Mouse (Mus musculus) bone marrow, adult 2 months (tissue): ENCODE measurements around the gene App. TPM values are rescaled to one million over a fixed set of nuclear protein-coding genes. Genes with fewer than 3 reads are reported as not detected.

Source experiments
- H3K27ac ChIP-seq: fragments of 200-500 bp; 2 replicates; pipeline ENCODE4 v1.5.1; 2012; ENCODE audit warnings: low read depth, mild to moderate bottlenecking, control low read depth, inconsistent platforms, low read length; ENCODE audit not compliant: control insufficient read depth, poor library complexity, insufficient read depth
- H3K4me1 ChIP-seq: fragments of 200-500 bp; 2 replicates; pipeline ENCODE4 v1.6.1; 2011; ENCODE audit warnings: low read length; ENCODE audit not compliant: control insufficient read depth, insufficient read depth
- H3K4me3 ChIP-seq: fragments of 200-500 bp; replicated peaks from 2 replicates; pipeline ENCODE3; 2011; ENCODE audit warnings: mild to moderate bottlenecking, low read depth, low read length, control low read depth; ENCODE audit not compliant: control insufficient read depth
- CTCF ChIP-seq: fragments of 200-500 bp; IDR thresholded peaks from 2 replicates; pipeline ENCODE4 v1.5.1; 2011; ENCODE audit warnings: low read length, control low read depth; ENCODE audit not compliant: control insufficient read depth, insufficient read depth
- POLR2A ChIP-seq: fragments of 200-500 bp; IDR thresholded peaks from 2 replicates; pipeline ENCODE4 v1.6.1; 2011; ENCODE audit warnings: low read depth, mild to moderate bottlenecking, control low read depth, low read length, borderline replicate concordance; ENCODE audit not compliant: control insufficient read depth
- WGBS: fragments of 180-500 bp; shearing (Covaris S2); methylation state at CpG from one replicate; pipeline ENCODE4 v1.1.7; 2018; 5-methylcytosine and 5-hydroxymethylcytosine counted together
- polyA plus RNA-seq: library from polyadenylated mRNA; stranded (reverse); fragments of >200 nt; gene quantifications from 2 replicates; pipeline ENCODE4 v1.2.4, GENCODE M21; 2011; ENCODE audit warnings: low replicate concordance; ENCODE audit not compliant: missing spikeins, insufficient read depth, insufficient read length

The App gene
- polyA plus RNA-seq, 1 experiment, result 31.4 TPM

DNA sequence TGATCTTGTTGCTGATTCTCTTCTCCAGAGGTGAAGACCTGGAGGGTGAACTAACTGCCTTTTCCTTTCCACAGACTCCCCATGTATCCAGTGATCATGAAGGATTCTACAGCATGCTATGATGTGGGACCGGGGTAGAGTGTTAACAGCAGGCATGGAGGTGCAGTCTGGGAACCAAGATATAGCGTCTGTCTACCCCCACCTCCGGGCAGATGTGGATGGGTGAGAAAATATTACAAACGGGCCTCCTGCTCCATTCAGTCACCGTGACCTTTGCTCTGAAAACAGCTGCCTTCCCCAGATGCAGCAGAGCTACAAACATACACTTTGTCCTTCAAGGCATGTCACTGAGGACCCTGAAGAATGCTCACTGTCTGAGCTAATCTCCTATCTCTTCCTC, 195.0 kb downstream of the App start:
- no peak for TF ChIP-seq POLR2A
- no peak for TF ChIP-seq CTCF
- Histone ChIP-seq H3K4me1 (no peaks in the 10 kb centered on the region), H3K27ac (no peak overlapping the region), H3K4me3 (no peak overlapping the region)
- 78% methylated on average over 5 of the region's 5 CpGs for WGBS

DNA sequence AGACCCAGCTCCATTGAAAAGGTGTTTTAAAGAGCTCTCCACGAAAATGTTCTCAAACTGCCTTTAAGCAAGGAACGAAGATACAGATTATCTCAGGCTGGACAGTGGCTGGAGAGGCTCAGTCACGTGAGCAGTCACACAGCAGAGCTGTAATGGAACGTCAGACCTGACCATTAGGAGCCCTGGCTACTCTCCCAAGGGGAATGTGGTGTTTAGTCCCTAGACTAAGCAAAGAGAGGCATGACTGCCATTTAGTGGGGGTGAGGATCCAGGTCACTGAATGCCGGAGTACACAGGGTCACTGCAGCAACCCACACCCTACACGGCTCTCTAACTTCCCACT, 199.4 kb downstream of the App start:
- Histone ChIP-seq H3K27ac (no peak overlapping the region), H3K4me1 (no peaks in the 10 kb centered on the region), H3K4me3 (no peak overlapping the region)
- TF ChIP-seq CTCF (no peak), POLR2A (no peak)
- WGBS, result 81% methylated on average over 6 of the region's 6 CpGs

DNA sequence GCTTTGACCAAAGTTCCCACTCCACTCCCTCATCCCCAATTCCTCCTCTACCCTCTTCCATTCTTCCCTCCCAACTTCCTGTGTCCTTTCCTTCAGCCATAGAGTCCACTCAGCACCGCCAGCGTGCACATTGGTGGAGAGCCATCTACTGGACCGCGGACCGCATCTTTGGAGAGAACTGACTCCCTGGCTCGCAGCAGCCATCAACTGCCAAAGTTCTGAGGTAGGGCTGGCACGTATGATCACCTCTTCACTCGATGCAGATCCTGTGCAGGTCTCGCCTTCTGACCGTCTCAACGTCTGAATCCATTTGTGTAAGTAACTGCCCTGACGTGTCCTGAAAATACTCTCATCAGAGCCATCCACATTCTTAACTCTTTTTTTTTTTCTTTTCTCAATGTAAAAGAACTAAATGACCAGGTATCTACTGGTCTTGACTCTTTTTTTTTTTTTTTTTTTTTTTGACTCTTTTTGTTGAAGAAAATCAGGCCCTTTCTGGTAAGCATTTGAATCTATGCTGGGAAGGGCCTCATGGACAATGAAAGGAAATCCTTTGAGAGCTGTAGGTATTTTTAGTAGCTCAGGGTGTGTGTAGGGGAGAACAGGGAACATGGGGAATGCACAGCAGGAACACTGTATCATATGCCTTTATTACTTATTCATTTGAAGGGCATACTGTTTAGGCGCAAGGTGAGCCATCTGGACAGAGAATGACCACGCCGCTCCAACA, 200.0 kb downstream of the App start:
- 89% methylated on average over 15 of the region's 15 CpGs for WGBS
- no peak overlapping the region for H3K27ac ChIP-seq
- no peak overlapping the region for H3K4me3 ChIP-seq
- no peaks in the 10 kb centered on the region for H3K4me1 ChIP-seq
- TF ChIP-seq CTCF, result no peak
- no peak for TF ChIP-seq POLR2A

DNA sequence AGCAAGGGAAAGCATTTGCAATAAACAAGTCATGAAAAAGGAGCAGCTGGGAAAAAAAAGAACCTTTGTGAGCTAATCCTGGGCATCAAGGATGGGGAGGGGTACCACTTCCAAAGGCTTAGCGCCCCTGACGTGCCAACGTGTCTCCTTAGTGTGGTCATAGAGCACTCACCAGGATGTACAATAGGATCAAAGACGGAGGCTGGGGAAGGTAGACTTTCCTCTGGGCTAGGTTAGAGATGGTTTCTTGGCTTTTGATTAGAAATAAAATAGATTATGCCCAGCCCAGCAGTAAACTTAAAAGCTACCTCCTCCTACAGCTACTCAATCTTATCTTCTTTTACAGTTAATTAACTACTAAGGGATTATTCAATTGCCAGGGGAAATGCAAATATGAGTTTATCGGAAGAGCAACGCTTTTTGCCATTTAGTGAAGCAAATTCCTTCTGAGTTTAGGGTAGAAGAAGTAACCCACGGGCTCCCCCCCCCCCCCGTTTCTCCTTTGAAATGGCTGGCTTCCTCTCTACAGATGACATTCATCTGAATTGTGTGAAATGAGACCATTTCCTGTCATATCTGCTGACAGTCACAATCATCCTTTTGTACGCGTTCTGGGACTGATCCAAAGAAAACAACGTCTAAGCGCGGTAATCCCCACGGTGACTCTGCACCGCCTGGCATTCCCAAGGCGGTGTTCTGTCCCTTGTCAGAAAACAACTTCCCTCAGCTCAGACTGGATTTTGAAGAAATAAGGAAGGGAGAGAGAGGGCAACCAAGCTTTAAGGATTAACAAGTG, 201.8 kb downstream of the App start:
- 69% methylated on average over 16 of the region's 16 CpGs for WGBS
- no peak overlapping the region for H3K4me3 ChIP-seq
- TF ChIP-seq CTCF (no peak), POLR2A (no peak)

DNA sequence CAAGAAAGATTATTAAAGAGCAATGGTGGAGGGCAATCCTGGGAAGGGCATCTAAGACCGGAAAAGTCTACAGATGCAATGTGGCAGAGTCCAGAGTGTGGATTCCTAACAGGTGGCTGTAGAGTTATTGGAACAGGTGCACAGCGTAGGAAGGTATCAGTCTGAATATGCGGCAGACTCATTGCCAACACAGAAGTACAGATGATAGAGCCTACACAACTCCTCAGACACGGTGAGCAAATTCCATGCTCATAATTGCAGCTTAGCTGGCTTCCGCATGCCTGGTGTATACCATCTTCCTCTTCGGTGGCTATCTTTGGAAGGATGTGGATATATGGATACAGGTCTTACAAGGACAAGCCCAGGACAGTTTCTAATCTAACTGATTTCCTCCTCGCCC, 204.5 kb downstream of the App start:
- WGBS, result 85% methylated on average over 7 of the region's 7 CpGs
- TF ChIP-seq CTCF (no peak), POLR2A (no peak)
- H3K4me3 ChIP-seq, result no peak overlapping the region
- no peak overlapping the region for H3K27ac ChIP-seq
- no peaks in the 10 kb centered on the region for H3K4me1 ChIP-seq

More for the DNA sequence above, 201.8 kb downstream of the App start:
- no peak overlapping the region for H3K27ac ChIP-seq
- no peaks in the 10 kb centered on the region for H3K4me1 ChIP-seq

DNA sequence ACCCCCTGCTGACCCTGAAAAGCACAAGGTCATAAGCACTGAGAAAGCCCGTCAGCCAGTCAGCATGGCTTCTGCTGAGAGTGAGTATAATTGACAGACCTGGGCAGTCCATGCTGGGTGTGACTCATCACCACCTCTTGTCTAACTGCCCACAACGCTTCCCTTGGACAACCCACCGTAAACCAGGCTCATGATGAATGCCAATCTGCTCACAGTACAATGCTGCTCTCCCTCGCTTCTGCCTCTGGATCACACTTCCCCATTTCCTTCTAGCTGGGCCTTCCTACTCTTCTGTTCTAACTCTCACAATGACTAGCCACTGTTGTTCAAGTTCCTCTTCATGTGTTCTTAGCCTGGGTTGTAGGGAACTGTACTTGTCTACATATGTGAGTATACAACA, 206.6 kb downstream of the App start:
- TF ChIP-seq POLR2A, result no peak
- TF ChIP-seq CTCF, result no peak
- H3K4me1 ChIP-seq, result no peaks in the 10 kb centered on the region
- no peak overlapping the region for H3K4me3 ChIP-seq
- no peak overlapping the region for H3K27ac ChIP-seq
- WGBS, result 20% methylated on average over 4 of the region's 4 CpGs

DNA sequence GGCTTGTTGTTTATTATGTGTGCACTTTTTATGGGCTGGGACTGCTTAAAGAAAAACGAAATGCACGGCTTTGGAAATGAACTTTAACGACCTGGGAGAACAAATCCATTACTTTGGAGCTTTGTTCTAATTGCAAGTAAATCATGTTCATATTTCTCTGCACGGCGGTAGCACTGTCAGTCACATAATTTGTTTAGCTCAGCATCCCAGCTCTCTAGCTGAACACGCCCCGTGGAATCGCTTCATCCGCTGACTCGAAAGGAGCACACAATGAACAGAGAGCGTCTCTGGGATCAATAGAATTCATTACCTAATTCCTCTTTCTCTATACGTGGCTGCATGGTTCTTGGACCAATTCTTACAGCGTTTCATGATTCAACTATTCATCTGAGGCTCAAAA, 207.5 kb downstream of the App start:
- no peak overlapping the region for H3K27ac ChIP-seq
- no peak overlapping the region for H3K4me3 ChIP-seq
- WGBS, result 88% methylated on average over 13 of the region's 13 CpGs
- no peaks in the 10 kb centered on the region for H3K4me1 ChIP-seq
- no peak for TF ChIP-seq POLR2A
- no peak for TF ChIP-seq CTCF

DNA sequence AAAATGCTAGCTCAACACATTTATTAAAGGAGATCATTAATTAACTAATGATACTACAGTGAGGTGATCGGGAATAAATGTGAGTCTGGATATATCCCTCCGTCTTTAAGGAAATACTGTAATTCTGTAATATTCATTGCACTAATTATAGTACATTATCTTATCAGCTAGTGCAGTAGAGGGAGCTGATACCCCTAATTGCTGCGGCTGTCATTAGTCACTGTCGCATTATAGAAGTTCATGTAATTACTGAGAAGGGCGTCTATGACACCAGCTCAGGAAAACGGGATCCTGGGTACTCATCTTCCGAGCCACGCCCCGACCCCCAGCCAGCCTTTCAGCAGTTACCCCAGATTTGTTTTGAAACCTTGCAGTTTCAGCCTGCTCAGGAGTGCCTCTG, 209.6 kb downstream of the App start:
- 82% methylated on average over 9 of the region's 9 CpGs for WGBS
- TF ChIP-seq CTCF (no peak), POLR2A (no peak)
- no peak overlapping the region for H3K4me3 ChIP-seq
- no peak overlapping the region for H3K27ac ChIP-seq
- H3K4me1 ChIP-seq, result no peaks in the 10 kb centered on the region
